8 mouse cellular contexts compared by ENCODE assay signal in genomic region chr2:118112846-118113479, GRCm38 (mm10). TPM values are rescaled to one million over a fixed set of nuclear protein-coding genes. Genes with fewer than 3 reads are reported as not detected.
A peak's percentile ranks its signal among the peaks of the same experiment; 100 is the strongest.
DNase-seq lines count a peak whose midpoint lies in the region; ATAC-seq lines count a peak whose summit lies in the region.

No protein-coding gene starts in this region.

- H3K27ac ChIP-seq in hindbrain, embryonic 12.5 days: no peak overlapping the region
- H3K27ac ChIP-seq in liver, embryonic 15.5 days (replicated peaks): no peak overlapping the region
- no peak overlapping the region for H3K27ac ChIP-seq in stomach, embryonic 15.5 days

- H3K9ac ChIP-seq in hindbrain, embryonic 12.5 days: peak overlapping the region; percentile 44; the same call in 1 of the 2 replicates
- no peak overlapping the region for H3K9ac ChIP-seq in liver, embryonic 15.5 days
- peak overlapping the region; percentile 2; the same call in 1 of the 2 replicates for H3K9ac ChIP-seq in stomach, embryonic 15.5 days

- DNase-seq in left cerebral cortex, postnatal 4 days: peak; percentile 67
- no peak for DNase-seq in left cerebral cortex, postnatal 14 days (ENCODE audit: low spot score in 2 of 2)
- no peak for DNase-seq in natural killer cell, adult 2 months (ENCODE audit: low spot score in 2 of 2)
- no peak for DNase-seq in embryo, embryonic 10 days (ENCODE audit: low spot score)
- DNase-seq in right cerebral cortex, adult 2 months (ENCODE audit: low spot score in 2 of 2): no peak

- H3K27me3 ChIP-seq in hindbrain, embryonic 12.5 days: peaks cover 22% of the 10 kb centered on the region
- H3K27me3 ChIP-seq in liver, embryonic 15.5 days: peaks cover 20% of the 10 kb centered on the region
- no peaks in the 10 kb centered on the region for H3K27me3 ChIP-seq in stomach, embryonic 15.5 days (replicated peaks)

- H3K4me1 ChIP-seq in hindbrain, embryonic 12.5 days: peaks cover 24% of the 10 kb centered on the region
- H3K4me1 ChIP-seq in liver, embryonic 15.5 days (replicated peaks): 0 out of 2 replicates have a peak, but pooled peaks cover 7% of the 10 kb centered on the region
- peaks cover 6% of the 10 kb centered on the region for H3K4me1 ChIP-seq in stomach, embryonic 15.5 days

- peak overlapping the region; percentile 50 for H3K4me3 ChIP-seq in hindbrain, embryonic 12.5 days
- peak overlapping the region; percentile 45 for H3K4me3 ChIP-seq in liver, embryonic 15.5 days (replicated peaks)
- peak overlapping the region; percentile 65 for H3K4me3 ChIP-seq in stomach, embryonic 15.5 days (replicated peaks)

- intact Hi-C loops in left cerebral cortex, postnatal 4 days (cut with DNase I): loop anchor here (5.0 to 10.0 kb wide), 3 partner anchors 132 to 658 kb away; no protein-coding TSS in a partner anchor
- intact Hi-C loops in left cerebral cortex, postnatal 14 days (cut with DNase I): loop anchor here (5.0 kb wide), 2 partner anchors 129 to 651 kb away; no protein-coding TSS in a partner anchor

- peak overlapping the region; percentile 92 for H3K4me2 ChIP-seq in hindbrain, embryonic 12.5 days (replicated peaks)
- peak overlapping the region; percentile 13 for H3K4me2 ChIP-seq in liver, embryonic 15.5 days
- H3K4me2 ChIP-seq in stomach, embryonic 15.5 days: peak overlapping the region; percentile 93

- no peak for ATAC-seq in hindbrain, embryonic 12.5 days (ENCODE audit: low FRiP score)
- no peak for ATAC-seq in liver, embryonic 15.5 days (ENCODE audit: insufficient read depth)
- no peak for ATAC-seq in stomach, embryonic 15.5 days (ENCODE audit: insufficient read depth, low FRiP score, low read depth)

- H3K9me3 ChIP-seq in hindbrain, embryonic 12.5 days (replicated peaks): no peaks in the 10 kb centered on the region
- no peaks in the 10 kb centered on the region for H3K9me3 ChIP-seq in liver, embryonic 15.5 days (replicated peaks)
- H3K9me3 ChIP-seq in stomach, embryonic 15.5 days: no peaks in the 10 kb centered on the region

- H3K36me3 ChIP-seq in hindbrain, embryonic 12.5 days: 0 out of 2 replicates have a peak, but pooled peaks cover 3% of the 10 kb centered on the region
- no peaks in the 10 kb centered on the region for H3K36me3 ChIP-seq in liver, embryonic 15.5 days (replicated peaks)
- H3K36me3 ChIP-seq in stomach, embryonic 15.5 days: peaks cover 15% of the 10 kb centered on the region

- WGBS in hindbrain, embryonic 12.5 days: 54% methylated on average over 21 of the region's 21 CpGs
- WGBS in liver, embryonic 15.5 days (ENCODE audit: insufficient replicate concordance): 53% methylated on average over 21 of the region's 21 CpGs
- WGBS in stomach, embryonic 15.5 days: 39% methylated on average over 21 of the region's 21 CpGs

RNA-seq across cellular contexts. Expression of gene Thbs1, which starts 1.3 kb away (rescaled TPM):
- total RNA-seq in left cerebral cortex, postnatal 4 days (2021): 10 to 100 TPM; 15.3 to 18.1 TPM
- total RNA-seq in left cerebral cortex, postnatal 14 days (2021): 1 to 10 TPM; 4.3 to 4.7 TPM
- polyA plus RNA-seq in hindbrain, embryonic 12.5 days (2016; fragmentation: Nextera tagmentation; extraction: Ambion mirVana): 89.8 and 110 TPM in 2 replicates
- 26.0 and 29.6 TPM in 2 replicates for polyA plus RNA-seq in liver, embryonic 15.5 days (2015; fragmentation: Nextera tagmentation; extraction: Ambion mirVana)
- polyA plus RNA-seq in stomach, embryonic 15.5 days (2015; fragmentation: Nextera tagmentation; extraction: Ambion mirVana): 51.2 and 53.3 TPM in 2 replicates

Comparison
In these comparisons a context has a peak if more than half of its experiments do, and no peak if none do; other contexts are left out.
1. H3K4me2 ChIP-seq: peak in every context shown above with its lines; median percentile 93 in stomach, embryonic 15.5 days; 92 in hindbrain, embryonic 12.5 days; 13 in liver, embryonic 15.5 days.